Mouse (Mus musculus) limb, embryonic 12.5 days (tissue): ENCODE measurements at regions not wholly inside any gene's neighbourhood (a gene's known extent, or its start where the extent isn't known, plus 50 kb on each side); places are given as distances from the start of the nearest gene placed in this dataset.

Source experiments
- ATAC-seq: fragments of 200-750 bp; cut with Nextera tagmentation; 2 replicates; pipeline ENCODE4 v1.8.0; 2017; ENCODE audit warnings: low read depth, moderate TSS enrichment; ENCODE audit not compliant: insufficient number of reproducible peaks, insufficient read depth, low FRiP score, low TSS enrichment
- H3K27ac ChIP-seq: fragments of 300-500 bp; sonication (generic); 2 replicates; pipeline ENCODE4 v1.5.1; 2016; ENCODE audit warnings: mild to moderate bottlenecking, moderate library complexity
- H3K27me3 ChIP-seq: fragments of 300-500 bp; sonication (generic); 2 replicates; pipeline ENCODE4 v1.6.1; 2016; ENCODE audit warnings: mild to moderate bottlenecking, moderate library complexity
- H3K36me3 ChIP-seq: fragments of 300-500 bp; sonication (generic); 2 replicates; pipeline ENCODE4 v1.6.1; 2016; ENCODE audit warnings: mild to moderate bottlenecking, moderate library complexity
- H3K4me1 ChIP-seq: fragments of 300-500 bp; sonication (generic); replicated peaks from 2 replicates; pipeline ENCODE4 v1.6.1; 2016
- H3K4me2 ChIP-seq: fragments of 300-500 bp; sonication (generic); 2 replicates; pipeline ENCODE4 v1.6.1; 2016; ENCODE audit warnings: mild to moderate bottlenecking, moderate library complexity
- H3K4me3 ChIP-seq: fragments of 300-500 bp; sonication (generic); replicated peaks from 2 replicates; pipeline ENCODE4 v1.5.1; 2016; ENCODE audit warnings: mild to moderate bottlenecking
- H3K9ac ChIP-seq: fragments of 300-500 bp; sonication (generic); replicated peaks from 2 replicates; pipeline ENCODE4 v1.6.1; 2016; ENCODE audit warnings: mild to moderate bottlenecking, moderate library complexity
- H3K9me3 ChIP-seq: fragments of 300-500 bp; sonication (generic); 2 replicates; pipeline ENCODE4 v1.6.1; 2016; ENCODE audit warnings: mild to moderate bottlenecking, moderate library complexity
- WGBS: fragments of 180-500 bp; shearing (Covaris S2); methylation state at CpG from one replicate; pipeline ENCODE4 v1.1.7; 2016; 5-methylcytosine and 5-hydroxymethylcytosine counted together

GRCm38 (mm10) chr8:92602973-92603372 lies 71.1 kb upstream of the Irx6 start:
- no peaks in the 10 kb centered on the region for H3K4me1 ChIP-seq
- peaks cover 13% of the 10 kb centered on the region for H3K27me3 ChIP-seq
- H3K4me2 ChIP-seq = no peak overlapping the region
- no peak overlapping the region for H3K9ac ChIP-seq
- H3K36me3 ChIP-seq = no peaks in the 10 kb centered on the region
- H3K9me3 ChIP-seq = no peaks in the 10 kb centered on the region
- no peak for ATAC-seq
- 71% methylated on average over 7 of the region's 7 CpGs for WGBS
- no peak overlapping the region for H3K4me3 ChIP-seq
- no peak overlapping the region for H3K27ac ChIP-seq

DNA sequence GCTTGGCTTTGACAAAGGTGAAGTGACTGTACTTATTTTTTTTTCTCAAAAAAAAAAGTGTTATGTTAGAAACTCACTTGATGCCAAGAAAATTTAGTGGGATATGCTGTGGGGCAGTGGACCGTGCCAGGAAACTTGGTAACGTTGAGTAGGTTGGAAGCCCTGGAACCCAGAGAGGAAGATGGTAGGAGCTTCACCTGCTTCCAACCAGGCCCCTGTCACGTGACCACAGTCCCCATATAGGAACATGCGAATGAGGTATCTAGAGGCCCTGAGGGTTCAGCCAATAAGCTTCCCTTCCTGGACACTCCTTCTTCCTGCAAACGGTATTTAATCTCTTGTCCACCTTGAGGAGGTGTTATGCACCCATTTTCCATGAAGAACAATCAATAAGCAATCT lies 68.5 kb upstream of the Irx6 start:
- ATAC-seq = no peak
- H3K9ac ChIP-seq = no peak overlapping the region
- no peak overlapping the region for H3K4me2 ChIP-seq
- peaks cover 15% of the 10 kb centered on the region; the same call in 1 of the 2 replicates for H3K27me3 ChIP-seq
- WGBS = 86% methylated on average over 5 of the region's 5 CpGs
- H3K36me3 ChIP-seq = no peaks in the 10 kb centered on the region
- no peaks in the 10 kb centered on the region for H3K9me3 ChIP-seq
- H3K27ac ChIP-seq = no peak overlapping the region
- H3K4me3 ChIP-seq = no peak overlapping the region
- no peaks in the 10 kb centered on the region for H3K4me1 ChIP-seq

- no peaks in the 10 kb centered on the region for H3K4me1 ChIP-seq
- ATAC-seq = no peak
- WGBS = 88% methylated on average over 6 of the region's 6 CpGs
Observed at GRCm38 (mm10) chr8:92607604-92608003, 66.5 kb upstream of the Irx6 start.

DNA sequence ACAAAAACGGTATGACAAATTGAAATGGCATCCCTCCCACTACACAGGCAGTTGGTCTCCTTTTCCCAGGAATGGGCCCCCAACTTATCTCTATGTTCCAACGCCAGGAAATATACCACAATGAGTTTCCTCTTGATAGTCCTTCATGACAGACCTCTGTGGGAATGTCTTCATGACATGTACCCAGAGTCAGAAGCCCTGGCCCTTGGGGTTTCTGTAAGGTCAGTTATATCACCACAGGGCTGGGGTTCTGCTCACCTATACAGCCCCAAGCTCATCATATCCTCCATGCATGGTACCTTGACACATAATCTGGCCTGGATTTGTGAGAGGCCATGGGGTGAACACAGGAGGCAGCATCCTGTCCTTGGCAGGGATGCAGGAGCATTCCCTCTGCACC lies 64.2 kb upstream of the Irx6 start:
- H3K27me3 ChIP-seq = peaks cover 34% of the 10 kb centered on the region
- no peaks in the 10 kb centered on the region for H3K36me3 ChIP-seq
- ATAC-seq = no peak
- H3K9ac ChIP-seq = no peak overlapping the region
- no peak overlapping the region for H3K4me3 ChIP-seq
- WGBS = 86% methylated on average over 2 of the region's 2 CpGs
- no peaks in the 10 kb centered on the region for H3K4me1 ChIP-seq
- no peak overlapping the region for H3K27ac ChIP-seq
- H3K9me3 ChIP-seq = no peaks in the 10 kb centered on the region
- H3K4me2 ChIP-seq = no peak overlapping the region

More at GRCm38 (mm10) chr8:92607604-92608003, 66.5 kb upstream of the Irx6 start:
- Histone ChIP-seq H3K27me3 (peaks cover 24% of the 10 kb centered on the region), H3K9me3 (no peaks in the 10 kb centered on the region), H3K4me3 (no peak overlapping the region), H3K9ac (no peak overlapping the region), H3K4me2 (no peak overlapping the region), H3K27ac (no peak overlapping the region), H3K36me3 (no peaks in the 10 kb centered on the region)

- H3K36me3 ChIP-seq = no peaks in the 10 kb centered on the region
- H3K9me3 ChIP-seq = no peaks in the 10 kb centered on the region
- no peak overlapping the region for H3K4me2 ChIP-seq
- no peak overlapping the region for H3K27ac ChIP-seq
- no peak for ATAC-seq
- H3K4me1 ChIP-seq = no peaks in the 10 kb centered on the region
- no peak overlapping the region for H3K4me3 ChIP-seq
- 57% methylated on average over 6 of the region's 6 CpGs for WGBS
- H3K27me3 ChIP-seq = peaks cover 41% of the 10 kb centered on the region
- no peak overlapping the region for H3K9ac ChIP-seq
Observed at GRCm38 (mm10) chr8:92610487-92611059, 63.5 kb upstream of the Irx6 start.

GRCm38 (mm10) chr8:92613486-92613885 lies 60.6 kb upstream of the Irx6 start:
- Histone ChIP-seq H3K4me2 (no peak overlapping the region), H3K4me3 (no peak overlapping the region), H3K27ac (no peak overlapping the region), H3K27me3 (peaks cover 53% of the 10 kb centered on the region), H3K9me3 (no peaks in the 10 kb centered on the region), H3K4me1 (peaks cover 11% of the 10 kb centered on the region), H3K9ac (no peak overlapping the region), H3K36me3 (no peaks in the 10 kb centered on the region)
- no peak for ATAC-seq
- 23% methylated on average over 4 of the region's 4 CpGs for WGBS

GRCm38 (mm10) chr8:92616341-92617115 lies 57.6 kb upstream of the Irx6 start:
- H3K4me2 ChIP-seq = no peak overlapping the region
- peaks cover 11% of the 10 kb centered on the region for H3K4me1 ChIP-seq
- H3K9ac ChIP-seq = no peak overlapping the region
- no peak overlapping the region for H3K4me3 ChIP-seq
- WGBS = 32% methylated on average over 10 of the region's 10 CpGs
- no peak for ATAC-seq
- no peaks in the 10 kb centered on the region for H3K9me3 ChIP-seq
- H3K27ac ChIP-seq = no peak overlapping the region
- no peaks in the 10 kb centered on the region for H3K36me3 ChIP-seq
- peaks cover 43% of the 10 kb centered on the region for H3K27me3 ChIP-seq

GRCm38 (mm10) chr8:92618281-92618680 lies 55.8 kb upstream of the Irx6 start:
- Histone ChIP-seq H3K36me3 (no peaks in the 10 kb centered on the region), H3K27me3 (peaks cover 34% of the 10 kb centered on the region), H3K9me3 (no peaks in the 10 kb centered on the region), H3K4me1 (peaks cover 11% of the 10 kb centered on the region), H3K9ac (no peak overlapping the region), H3K4me3 (no peak overlapping the region), H3K27ac (no peak overlapping the region), H3K4me2 (no peak overlapping the region)
- WGBS = 59% methylated on average over 14 of the region's 14 CpGs
- ATAC-seq = no peak
